Mouse (Mus musculus) CD4-positive, CD25-positive, alpha-beta regulatory T cell, adult 4 months (primary cell): Measurements from ENCODE around the gene Gm18336. TPM values are rescaled to one million over a fixed set of nuclear protein-coding genes. Genes with fewer than 3 reads are reported as not detected.
"Not testable (repeated sequence)": the region's sequence is repeated elsewhere in the genome, so short reads cannot be mapped to it uniquely, and the experiment has no call there.

ENCODE experiments used
- ATAC-seq: one replicate; pipeline ENCODE4 v1.8.0; 2017
- polyA plus RNA-seq, 2 experiments: library from polyadenylated mRNA; unstranded; fragments of 100-300 nt; shearing (Covaris generic); gene quantifications; one replicate each; pipeline ENCODE4 v1.2.1; 2017

Gm18336 gene
- not detected for polyA plus RNA-seq

DNA sequence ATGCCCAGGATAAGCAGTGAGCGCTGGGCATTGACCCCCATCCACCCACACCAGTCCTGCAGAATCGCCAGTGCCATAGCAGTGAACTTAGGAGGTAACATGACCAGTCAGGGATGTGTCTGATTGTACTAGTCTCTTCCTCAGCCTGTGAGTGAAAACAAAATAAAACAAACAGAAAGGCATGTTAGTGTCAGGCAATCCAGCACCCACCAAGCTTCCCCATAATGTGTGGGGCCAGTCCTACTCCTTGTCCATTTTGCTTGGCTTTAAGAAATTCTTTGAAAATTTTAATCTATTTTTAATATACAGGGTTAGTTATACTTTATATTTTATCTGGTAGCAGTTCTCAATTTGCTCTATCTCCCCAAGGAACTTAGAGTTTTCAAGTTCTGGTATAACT is at the start of gene Gm18336:
Gm18336 (minus strand) TSS at position 101 of the 400 bp plus-strand sequence.
- not testable (repeated sequence) for ATAC-seq

DNA sequence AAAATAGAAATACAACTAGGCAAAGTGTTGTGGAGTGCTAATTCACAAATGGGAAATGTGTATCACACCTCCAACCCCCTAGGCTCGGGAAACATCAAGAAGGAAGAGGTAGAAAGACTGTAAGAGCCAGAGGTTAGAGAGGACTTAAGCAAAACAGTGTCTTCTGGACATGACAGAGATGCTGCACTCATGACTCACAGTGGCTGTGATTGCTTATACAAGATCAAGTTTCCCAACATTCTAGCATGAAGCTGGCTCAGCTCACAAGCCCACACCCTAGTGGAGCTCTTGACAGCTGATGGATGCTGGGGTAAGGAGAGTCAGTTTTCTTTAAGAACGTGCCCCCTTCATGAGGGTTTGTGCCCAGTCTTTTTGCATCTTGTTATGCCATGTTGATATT is 42.9 kb upstream of the Gm18336 start:
- no peak for ATAC-seq

- no peak for ATAC-seq
These were observed 36.7 kb upstream of the Gm18336 start, which contains the start of gene Trex2 for GRCm38 (mm10) chrX:73435252-73435651. Trex2 (minus strand) TSS chrX:73435344.

- no peak for ATAC-seq
These were observed 34.3 kb upstream of the Gm18336 start for GRCm38 (mm10) chrX:73432850-73433249.

GRCm38 (mm10) chrX:73430036-73430435 is 31.5 kb upstream of the Gm18336 start:
- ATAC-seq: no peak

DNA sequence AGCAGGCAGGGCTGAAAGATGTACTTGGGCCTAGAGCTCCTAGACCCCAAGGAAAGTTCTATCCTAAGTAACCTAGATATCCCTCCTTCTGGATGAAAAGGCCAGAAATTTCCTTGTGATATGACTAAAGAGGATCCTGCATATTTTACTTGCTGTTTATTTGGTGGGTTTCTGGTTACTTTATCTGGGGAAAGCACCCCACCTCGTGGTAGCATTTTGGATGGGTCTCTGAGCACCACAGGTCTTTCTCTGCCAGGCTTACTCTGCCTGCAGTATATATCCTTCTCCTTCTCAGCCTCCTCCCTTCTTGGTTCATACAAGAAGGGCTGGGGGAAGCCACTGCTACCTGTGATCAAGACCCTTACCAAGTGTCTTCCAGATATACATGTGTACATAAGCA is 14.2 kb upstream of the Gm18336 start:
- ATAC-seq: no peak

GRCm38 (mm10) chrX:73410880-73411517 is 12.5 kb upstream of the Gm18336 start, which contains the start of gene Zfp92:
Zfp92 (plus strand) TSS chrX:73411096.
- ATAC-seq: no peak

DNA sequence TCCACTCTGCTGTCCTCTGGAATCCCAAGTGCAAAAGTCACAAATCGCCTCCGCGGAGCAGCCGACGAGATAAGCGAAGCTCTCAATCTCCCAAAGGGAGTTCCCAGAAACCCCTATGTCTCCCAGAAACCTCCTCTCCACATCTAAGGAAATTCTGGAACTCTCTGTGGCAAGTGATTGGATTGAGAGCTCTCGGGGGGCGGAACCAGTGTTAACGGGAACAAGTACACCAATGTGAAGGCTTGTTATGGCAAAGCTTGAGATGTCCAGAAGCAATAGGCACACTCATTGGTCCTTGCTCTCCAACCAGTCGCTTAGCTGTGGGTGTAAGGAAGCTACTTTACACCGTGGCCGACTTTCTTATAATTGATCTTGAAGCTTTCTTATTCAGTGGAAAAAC is 3.1 kb upstream of the Gm18336 start:
- no peak for ATAC-seq

GRCm38 (mm10) chrX:73400951-73401350 is 2.4 kb upstream of the Gm18336 start:
- ATAC-seq: no peak

DNA sequence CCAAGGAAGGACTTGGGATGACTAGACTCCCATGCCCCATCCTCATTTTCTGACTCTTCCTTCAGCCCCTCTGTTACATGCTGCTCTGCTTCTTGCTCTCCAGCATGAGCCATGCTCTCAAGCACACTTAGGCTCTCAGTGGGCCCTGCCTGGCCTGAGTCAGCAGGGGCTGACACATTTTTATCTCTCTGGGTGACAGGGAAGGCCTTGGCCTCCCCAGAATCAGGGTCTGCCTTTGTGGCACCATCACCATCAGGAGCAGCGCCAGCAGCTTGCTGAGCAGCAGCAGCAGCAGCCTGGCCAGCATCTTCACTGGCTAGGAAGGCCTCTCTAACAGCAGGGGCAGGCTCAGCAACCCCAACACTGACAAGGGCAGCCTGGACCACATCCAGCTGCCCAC is 2.1 kb downstream of the Gm18336 start:
- no peak for ATAC-seq

DNA sequence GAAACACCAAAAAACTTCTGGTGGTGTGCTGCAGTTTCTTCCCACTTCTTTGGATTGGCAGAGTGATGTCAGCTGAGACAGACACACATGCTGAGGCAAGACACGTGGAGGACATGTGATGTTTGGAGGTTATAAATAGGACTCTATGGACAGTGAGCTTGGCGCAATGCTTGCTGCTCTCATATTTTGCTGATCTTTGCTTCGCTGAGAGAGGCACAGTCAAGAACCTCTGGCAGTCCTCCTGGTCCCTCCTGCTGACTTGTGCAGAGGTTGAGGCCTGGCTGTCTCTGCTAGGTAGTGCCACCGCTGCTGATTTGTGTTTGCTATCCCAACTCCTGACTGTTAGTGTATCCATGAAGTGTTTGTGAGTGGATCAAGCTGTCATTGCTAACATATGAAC is 7.1 kb downstream of the Gm18336 start:
- ATAC-seq: no peak

GRCm38 (mm10) chrX:73384924-73385323 is 13.6 kb downstream of the Gm18336 start:
- no peak for ATAC-seq

GRCm38 (mm10) chrX:73384419-73384818 is 14.1 kb downstream of the Gm18336 start:
- no peak for ATAC-seq

DNA sequence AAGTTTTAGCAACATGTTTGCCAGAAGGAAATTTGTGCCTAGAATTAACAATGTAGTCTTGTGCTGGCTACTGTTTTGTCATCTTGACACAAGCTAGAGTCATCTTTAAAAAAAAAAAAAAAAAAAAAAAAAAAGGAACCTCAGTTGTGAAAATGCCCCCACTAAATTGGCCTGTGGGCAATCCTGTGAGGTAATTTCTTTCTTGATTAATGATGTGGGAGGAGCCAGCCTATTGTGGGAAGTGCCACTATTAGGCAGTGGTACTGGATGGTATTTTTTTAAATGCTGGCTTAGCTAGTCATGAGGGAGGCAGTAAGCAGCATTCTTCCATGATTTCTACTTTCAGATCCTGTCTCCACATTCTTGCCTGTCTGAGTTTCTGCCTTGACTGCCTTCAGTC is 35.2 kb downstream of the Gm18336 start:
- ATAC-seq: no peak

DNA sequence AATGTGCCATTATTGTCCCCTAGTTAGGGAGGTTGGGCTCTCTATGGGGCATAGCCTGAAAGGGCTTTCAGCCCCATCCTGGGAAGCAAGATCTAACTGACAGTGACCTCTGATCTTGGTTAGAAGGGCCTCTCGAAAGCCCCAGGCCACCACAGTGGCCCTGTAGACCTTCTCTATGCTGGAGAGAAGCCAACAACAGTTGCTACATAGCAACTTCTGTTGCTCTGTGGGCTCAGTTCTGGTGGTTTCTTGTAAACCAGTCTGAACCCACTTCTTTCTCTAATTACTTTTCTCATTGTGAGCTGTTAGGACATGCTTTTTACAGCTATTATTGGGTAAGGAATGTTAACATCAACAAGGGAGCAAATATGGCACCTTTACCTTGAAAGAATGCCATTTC is 41.8 kb downstream of the Gm18336 start:
- ATAC-seq: no peak

GRCm38 (mm10) chrX:73356163-73356562 is 42.4 kb downstream of the Gm18336 start:
- ATAC-seq: no peak

Other genes with a start within 250 kb of the Gm18336 start
- gene Xlr5b, start 249.9 kb downstream of the Gm18336 start, polyA plus RNA-seq: not detected
- not detected for gene DXBay18, start 249.3 kb downstream of the Gm18336 start, polyA plus RNA-seq
- gene Spin2d, start 221.7 kb downstream of the Gm18336 start, polyA plus RNA-seq: not detected
- 10 to 100 TPM; 12.5 to 22.5 TPM for gene Xlr3b, start 206.5 kb downstream of the Gm18336 start, polyA plus RNA-seq
- gene Xlr4b, start 184.4 kb downstream of the Gm18336 start, polyA plus RNA-seq: 100 to 1,000 TPM; 164 to 182 TPM
- 1 to 10 TPM in 1 of 2 experiments, under 1 TPM in 1; 0.47 to 1.6 TPM for gene F8a, start 170.4 kb downstream of the Gm18336 start, polyA plus RNA-seq
- gene Xlr4c, start 155.6 kb downstream of the Gm18336 start, polyA plus RNA-seq: 100 to 1,000 TPM; 102 to 135 TPM
- gene Xlr3c, start 133.3 kb downstream of the Gm18336 start, polyA plus RNA-seq: not detected
- not detected for gene Xlr5a, start 105.8 kb downstream of the Gm18336 start, polyA plus RNA-seq
- gene Xlr5c, start 105.8 kb downstream of the Gm18336 start, polyA plus RNA-seq: under 1 TPM in 1 of 2 experiments, not detected in 1; 0.26 TPM
- gene Gm45015, start 61.9 kb downstream of the Gm18336 start, polyA plus RNA-seq: not detected
- 10 to 100 TPM; 11.1 to 11.4 TPM for gene Zfp275, start 56.1 kb downstream of the Gm18336 start, polyA plus RNA-seq
- gene Zfp92, start 12.4 kb upstream of the Gm18336 start, polyA plus RNA-seq: under 1 TPM in 1 of 2 experiments, not detected in 1; 0.27 TPM
- not detected for gene Trex2, start 36.6 kb upstream of the Gm18336 start, polyA plus RNA-seq
- gene Haus7, start 60.3 kb upstream of the Gm18336 start, polyA plus RNA-seq: 10 to 100 TPM; 23.5 to 27.7 TPM
- gene Bgn, start 84.9 kb upstream of the Gm18336 start, polyA plus RNA-seq: not detected
- gene Atp2b3, start 104.3 kb upstream of the Gm18336 start, polyA plus RNA-seq: not detected
- under 1 TPM in 1 of 2 experiments, not detected in 1; 0.31 TPM for gene Dusp9, start 240.7 kb upstream of the Gm18336 start, polyA plus RNA-seq